Comparison of ENCODE assay signal across 28 mouse cellular contexts in genomic region chr9:66760991-66761390, GRCm38 (mm10). TPM values are rescaled to one million over a fixed set of nuclear protein-coding genes. Genes with fewer than 3 reads are reported as not detected.
DNase-seq lines count a peak whose midpoint lies in the region; ATAC-seq and TF ChIP-seq lines count a peak whose summit lies in the region.
"Had no signal": no experiment of that assay in that cellular context is flagged by ENCODE, and none has a peak within 500 bp of the region (broad histone marks: within the 10 kb centered on the region; RNA-seq: fewer than 3 reads in every experiment).

No protein-coding gene starts in this region.

- DNase-seq in kidney, adult 2 months, result peak; percentile 51
- DNase-seq in kidney, postnatal 10 days, result peak; percentile 40
- DNase-seq in kidney, postnatal 36 days, result peak; percentile 51 to 55
- no peak for DNase-seq in right cerebral cortex, postnatal 4 days
- DNase-seq in gastrocnemius, adult 2 months, result no peak
- DNase-seq: adrenal gland, adult 8-10 months; cerebellum, adult 11 months; cerebellum, adult 2 months; cerebellum, adult 9-11 months; cerebellum, postnatal 25 days; forebrain, postnatal 0 days; gastrocnemius, postnatal 25 days had no signal

- intact Hi-C loops in gastrocnemius, adult 2 months (cut with DNase I), result no loop called here

- ATAC-seq in intestine, postnatal 0 days, result peak; percentile 31; the same call in 1 of the 2 replicates
- ATAC-seq in intestine, embryonic 15.5 days, result no peak
- no peak for ATAC-seq in kidney, embryonic 14.5 days (ENCODE audit: low FRiP score, low TSS enrichment)
- ATAC-seq: activated CD4-positive, CD25-positive, alpha-beta regulatory T cell, adult 4 months; CD4-positive, CD25-positive, alpha-beta regulatory T cell, adult 4 months; forebrain, embryonic 14.5 days; forebrain, postnatal 0 days had no signal

- no peaks in the 10 kb centered on the region for H3K27me3 ChIP-seq in intestine, postnatal 0 days (replicated peaks; ENCODE audit: control insufficient read depth, insufficient read depth, low read length)
- H3K27me3 ChIP-seq in intestine, embryonic 15.5 days (replicated peaks), result no peaks in the 10 kb centered on the region
- no peaks in the 10 kb centered on the region for H3K27me3 ChIP-seq in kidney, adult 2 months (replicated peaks; ENCODE audit: control insufficient read depth, insufficient read depth, low read length)
- no peaks in the 10 kb centered on the region for H3K27me3 ChIP-seq in kidney, embryonic 14.5 days (ENCODE audit: control insufficient read depth, insufficient read depth, low read length)
- H3K27me3 ChIP-seq: embryonic facial prominence, embryonic 12.5 days; embryonic facial prominence, embryonic 15.5 days; hindbrain, embryonic 12.5 days; hindbrain, embryonic 15.5 days had no signal

- H3K36me3 ChIP-seq in intestine, postnatal 0 days (ENCODE audit: control insufficient read depth, insufficient read depth), result no peaks in the 10 kb centered on the region
- H3K36me3 ChIP-seq in intestine, embryonic 15.5 days, result no peaks in the 10 kb centered on the region
- no peaks in the 10 kb centered on the region; the same call in 1 of the 2 replicates for H3K36me3 ChIP-seq in kidney, adult 2 months (ENCODE audit: control insufficient read depth, insufficient read depth, low read length)
- no peaks in the 10 kb centered on the region for H3K36me3 ChIP-seq in kidney, embryonic 14.5 days (ENCODE audit: control insufficient read depth, insufficient read depth, low read length)
- H3K36me3 ChIP-seq: embryonic facial prominence, embryonic 12.5 days; embryonic facial prominence, embryonic 15.5 days; hindbrain, embryonic 12.5 days; hindbrain, embryonic 15.5 days had no signal

- H3K9me3 ChIP-seq in intestine, postnatal 0 days (ENCODE audit: control insufficient read depth), result no peaks in the 10 kb centered on the region
- H3K9me3 ChIP-seq in intestine, embryonic 15.5 days, result no peaks in the 10 kb centered on the region
- no peaks in the 10 kb centered on the region for H3K9me3 ChIP-seq in kidney, embryonic 14.5 days (ENCODE audit: control insufficient read depth, low read length)
- H3K9me3 ChIP-seq: embryonic facial prominence, embryonic 12.5 days; embryonic facial prominence, embryonic 15.5 days; hindbrain, embryonic 12.5 days; hindbrain, embryonic 15.5 days had no signal

- 0 out of 2 replicates have a peak, but pooled peaks cover 3% of the 10 kb centered on the region for H3K4me1 ChIP-seq in intestine, postnatal 0 days (replicated peaks; ENCODE audit: control insufficient read depth, insufficient read depth, low read length)
- H3K4me1 ChIP-seq in intestine, embryonic 15.5 days (replicated peaks), result no peaks in the 10 kb centered on the region
- peaks cover 4% of the 10 kb centered on the region; the same call in 1 of the 2 replicates for H3K4me1 ChIP-seq in kidney, adult 2 months (ENCODE audit: control insufficient read depth, insufficient read depth, low read length)
- no peaks in the 10 kb centered on the region for H3K4me1 ChIP-seq in kidney, embryonic 14.5 days (ENCODE audit: control insufficient read depth, insufficient read depth, low read length)
- H3K4me1 ChIP-seq: embryonic facial prominence, embryonic 12.5 days; embryonic facial prominence, embryonic 15.5 days; hindbrain, embryonic 12.5 days; hindbrain, embryonic 15.5 days had no signal

- no peak for TF ChIP-seq CTCF in intestine, postnatal 0 days (IDR thresholded peaks at IDR 0.05; ENCODE audit: low read depth)
- TF ChIP-seq CTCF in kidney, adult 2 months (conservative IDR thresholded peaks at IDR 0.05; ENCODE audit: insufficient read depth, insufficient read length, low read depth, low read length), result no peak
- TF ChIP-seq CTCF in gastrocnemius, adult 2 months (IDR thresholded peaks at IDR 0.05), result no peak

- no peak for TF ChIP-seq POLR2A in kidney, adult 2 months (IDR thresholded peaks at IDR 0.05; ENCODE audit: low read depth, low read length)

- no peak overlapping the region for H3K4me3 ChIP-seq in intestine, postnatal 0 days (ENCODE audit: low read depth, low read length)
- no peak overlapping the region for H3K4me3 ChIP-seq in intestine, embryonic 15.5 days (replicated peaks)
- no peak overlapping the region for H3K4me3 ChIP-seq in kidney, adult 2 months (ENCODE audit: insufficient read depth, low read depth, low read length)
- H3K4me3 ChIP-seq in kidney, embryonic 14.5 days (ENCODE audit: low read length), result no peak overlapping the region
- no peak overlapping the region for H3K4me3 ChIP-seq in gastrocnemius, adult 2 months
- H3K4me3 ChIP-seq: embryonic facial prominence, embryonic 12.5 days; embryonic facial prominence, embryonic 15.5 days; hindbrain, embryonic 12.5 days; hindbrain, embryonic 15.5 days had no signal

- WGBS in intestine, postnatal 0 days, result 45% methylated on average over 1 of the region's 1 CpGs
- WGBS in intestine, embryonic 15.5 days, result 62% methylated on average over 1 of the region's 1 CpGs
- 43% methylated on average over 1 of the region's 1 CpGs for WGBS in kidney, adult 2 months
- WGBS in kidney, embryonic 14.5 days, result 77% methylated on average over 1 of the region's 1 CpGs

- H3K9ac ChIP-seq in intestine, postnatal 0 days (ENCODE audit: low read depth, low read length), result no peak overlapping the region
- H3K9ac ChIP-seq in intestine, embryonic 15.5 days, result no peak overlapping the region
- H3K9ac ChIP-seq in kidney, embryonic 14.5 days (ENCODE audit: low read depth, low read length), result no peak overlapping the region
- H3K9ac ChIP-seq: embryonic facial prominence, embryonic 12.5 days; embryonic facial prominence, embryonic 15.5 days; forebrain, postnatal 0 days; hindbrain, embryonic 12.5 days; hindbrain, embryonic 15.5 days had no signal

- no peak overlapping the region for H3K4me2 ChIP-seq in intestine, postnatal 0 days (replicated peaks; ENCODE audit: low read depth)
- no peak overlapping the region for H3K4me2 ChIP-seq in intestine, embryonic 15.5 days (replicated peaks)
- no peak overlapping the region for H3K4me2 ChIP-seq in kidney, embryonic 14.5 days (replicated peaks; ENCODE audit: low read depth, low read length)
- H3K4me2 ChIP-seq: embryonic facial prominence, embryonic 12.5 days; embryonic facial prominence, embryonic 15.5 days; heart, embryonic 11.5 days; hindbrain, embryonic 12.5 days; hindbrain, embryonic 15.5 days had no signal

- no peak overlapping the region for H3K27ac ChIP-seq in intestine, postnatal 0 days (ENCODE audit: low read depth, low read length)
- no peak overlapping the region for H3K27ac ChIP-seq in intestine, embryonic 15.5 days
- H3K27ac ChIP-seq in kidney, adult 2 months (ENCODE audit: insufficient read depth, low read depth, low read length), result peak overlapping the region; percentile 28; the same call in 1 of the 2 replicates
- no peak overlapping the region for H3K27ac ChIP-seq in kidney, embryonic 14.5 days (ENCODE audit: low read depth, low read length)
- H3K27ac ChIP-seq in gastrocnemius, adult 2 months, result no peak overlapping the region
- H3K27ac ChIP-seq: embryonic facial prominence, embryonic 12.5 days; embryonic facial prominence, embryonic 15.5 days; hindbrain, embryonic 12.5 days; hindbrain, embryonic 15.5 days had no signal

RNA-seq across cellular contexts. Expression of gene Aph1b, which starts 34.3 kb away (rescaled TPM):
- polyA plus RNA-seq in intestine, postnatal 0 days (2015; fragmentation: Nextera tagmentation; extraction: Ambion mirVana), result 11.1 and 11.8 TPM in 2 replicates
- polyA plus RNA-seq in intestine, embryonic 15.5 days (2015; fragmentation: Nextera tagmentation; extraction: Ambion mirVana), result 8.5 and 8.9 TPM in 2 replicates
- 5.4 and 6.5 TPM in 2 replicates for polyA plus RNA-seq in kidney, adult 2 months (2012; rRNA removed)
- polyA plus RNA-seq in kidney, embryonic 14.5 days (2014; fragmentation: Nextera tagmentation; extraction: Ambion mirVana), result 6.0 and 13.8 TPM in 2 replicates
- total RNA-seq in gastrocnemius, adult 2 months (2021), result 1 to 10 TPM; 1.1 to 2.0 TPM

RNA-seq across cellular contexts. Expression of gene Gm10647, which starts 35.8 kb away (rescaled TPM):
- polyA plus RNA-seq in intestine, postnatal 0 days (2015; fragmentation: Nextera tagmentation; extraction: Ambion mirVana), result 0.05 and 0.18 TPM in 2 replicates
- polyA plus RNA-seq in intestine, embryonic 15.5 days (2015; fragmentation: Nextera tagmentation; extraction: Ambion mirVana), result 0.52 and 0.69 TPM in 2 replicates
- 0.16 and 0.20 TPM in 2 replicates for polyA plus RNA-seq in kidney, adult 2 months (2012; rRNA removed)
- polyA plus RNA-seq in kidney, embryonic 14.5 days (2014; fragmentation: Nextera tagmentation; extraction: Ambion mirVana), result 0.40 and 0.81 TPM in 2 replicates
- total RNA-seq in gastrocnemius, adult 2 months (2021), result not detected
- total RNA-seq: hematopoietic stem cell, adult 5-6 weeks; MEL had no signal
- polyA plus RNA-seq: activated CD4-positive, CD25-positive, alpha-beta regulatory T cell, adult 4 months; C2C12 had no signal

RNA-seq across cellular contexts. Expression of gene Car12, which starts 47.5 kb away (rescaled TPM):
- 5.9 and 7.3 TPM in 2 replicates for polyA plus RNA-seq in intestine, postnatal 0 days (2015; fragmentation: Nextera tagmentation; extraction: Ambion mirVana)
- polyA plus RNA-seq in intestine, embryonic 15.5 days (2015; fragmentation: Nextera tagmentation; extraction: Ambion mirVana), result 4.4 and 5.2 TPM in 2 replicates
- polyA plus RNA-seq in kidney, adult 2 months (2012; rRNA removed), result 295 and 328 TPM in 2 replicates
- 3.2 and 4.2 TPM in 2 replicates for polyA plus RNA-seq in kidney, embryonic 14.5 days (2014; fragmentation: Nextera tagmentation; extraction: Ambion mirVana)
- total RNA-seq in gastrocnemius, adult 2 months (2021), result under 1 TPM; 0.10 to 0.14 TPM
- total RNA-seq: heart, adult 8-10 months; heart, postnatal 25 days had no signal

Comparison
In these comparisons a context has a peak if more than half of its experiments do, and no peak if none do; other contexts are left out.
1. RNA of gene Car12, which starts 47.5 kb away (polyA plus RNA-seq): 295 to 328 TPM in kidney, adult 2 months; 5.9 to 7.3 TPM in intestine, postnatal 0 days, 4.4 to 5.2 TPM in intestine, embryonic 15.5 days and 3.2 to 4.2 TPM in kidney, embryonic 14.5 days; every median in the first group is over 10 times any median in the second.
2. DNase-seq: peak in kidney, adult 2 months (single experiment), kidney, postnatal 10 days (single experiment) and kidney, postnatal 36 days (2 of 2); none in right cerebral cortex, postnatal 4 days (single experiment) and gastrocnemius, adult 2 months (single experiment).